Comparison of ENCODE assay signal across 15 mouse cellular contexts in the genomic region with DNA sequence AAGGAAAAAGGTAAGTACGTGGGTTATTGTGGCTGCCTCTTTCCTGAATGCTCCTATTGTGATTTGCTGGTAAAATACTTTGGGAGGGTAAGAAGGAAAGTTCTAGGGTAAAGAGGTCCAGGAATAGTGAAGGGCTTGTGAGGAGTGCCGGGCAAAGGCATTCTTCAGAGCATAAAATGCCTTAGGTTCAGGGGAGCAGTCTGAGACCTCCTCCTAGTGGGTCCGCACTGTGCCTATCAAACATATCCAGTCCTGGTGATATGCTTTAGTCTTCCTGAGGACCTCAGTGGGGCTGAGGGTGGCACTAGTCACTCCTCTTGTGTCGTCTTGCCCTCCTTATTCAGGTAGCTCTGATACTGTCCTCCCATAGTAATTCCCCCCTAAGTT. TPM values are rescaled to one million over a fixed set of nuclear protein-coding genes. Genes with fewer than 3 reads are reported as not detected.
DNase-seq lines count a peak whose midpoint lies in the region; ATAC-seq and TF ChIP-seq lines count a peak whose summit lies in the region.
"Had no signal": no experiment of that assay in that cellular context is flagged by ENCODE, and none has a peak within 500 bp of the region (broad histone marks: within the 10 kb centered on the region; RNA-seq: fewer than 3 reads in every experiment).

No protein-coding gene starts in this region.

- TF ChIP-seq POLR2A in MEL (IDR thresholded peaks at IDR 0.05; ENCODE audit: control insufficient read depth in 1 of 2, insufficient read depth in 1 of 2, low read depth in 1 of 2, low read length in 2 of 2, poor library complexity in 1 of 2), result no peak

- no peaks in the 10 kb centered on the region for H3K27me3 ChIP-seq in forebrain, embryonic 11.5 days (ENCODE audit: control insufficient read depth, insufficient read depth, low read length)
- no peaks in the 10 kb centered on the region for H3K27me3 ChIP-seq in forebrain, embryonic 10.5 days (ENCODE audit: poor library complexity, severe bottlenecking)
- H3K27me3 ChIP-seq in MEL (ENCODE audit: control insufficient read depth in 1 of 2, insufficient read depth in 2 of 2, low read length in 2 of 2), result peaks cover 0 to 3% of the 10 kb centered on the region in 2 experiments; a peak in 3 of 4 replicates
- H3K27me3 ChIP-seq in hindbrain, embryonic 12.5 days, result no peaks in the 10 kb centered on the region
- no peaks in the 10 kb centered on the region for H3K27me3 ChIP-seq in midbrain, embryonic 15.5 days (replicated peaks)
- H3K27me3 ChIP-seq: embryonic facial prominence, embryonic 15.5 days; limb, embryonic 15.5 days had no signal

- H3K4me1 ChIP-seq in forebrain, embryonic 11.5 days (replicated peaks; ENCODE audit: control insufficient read depth, insufficient read depth, low read length), result no peaks in the 10 kb centered on the region
- H3K4me1 ChIP-seq in forebrain, embryonic 10.5 days, result peaks cover 19% of the 10 kb centered on the region
- peaks cover 15 to 20% of the 10 kb centered on the region in 2 experiments for H3K4me1 ChIP-seq in MEL (ENCODE audit: control insufficient read depth in 1 of 2, insufficient read depth in 2 of 2, low read length in 2 of 2)
- H3K4me1 ChIP-seq in hindbrain, embryonic 12.5 days, result no peaks in the 10 kb centered on the region
- peaks cover 3% of the 10 kb centered on the region; the same call in 1 of the 2 replicates for H3K4me1 ChIP-seq in midbrain, embryonic 15.5 days
- H3K4me1 ChIP-seq: embryonic facial prominence, embryonic 15.5 days; limb, embryonic 15.5 days had no signal

- H3K27ac ChIP-seq in forebrain, embryonic 11.5 days (ENCODE audit: low read depth, low read length), result no peak overlapping the region
- H3K27ac ChIP-seq in forebrain, embryonic 10.5 days, result no peak overlapping the region
- H3K27ac ChIP-seq in MEL (ENCODE audit: control insufficient read depth, low read depth, low read length), result no peak overlapping the region
- H3K27ac ChIP-seq in hindbrain, embryonic 12.5 days, result no peak overlapping the region
- H3K27ac ChIP-seq in midbrain, embryonic 15.5 days, result no peak overlapping the region
- H3K27ac ChIP-seq: embryonic facial prominence, embryonic 15.5 days; limb, embryonic 15.5 days had no signal

- no peak for DNase-seq in forebrain, embryonic 11.5 days (ENCODE audit: low spot score)
- DNase-seq in forebrain, embryonic 10.5 days (ENCODE audit: extremely low spot score, low spot score), result no peak
- DNase-seq in MEL (ENCODE audit: low read depth, low spot score), result no peak
- DNase-seq in embryo, embryonic 10.5 days (ENCODE audit: low spot score), result no peak
- no peak for DNase-seq in layer of hippocampus, adult 8-10 months (ENCODE audit: low spot score in 2 of 2)
- no peak for DNase-seq in kidney, postnatal 10 days

- peak; percentile 32 for ATAC-seq in forebrain, embryonic 11.5 days (replicated peaks; ENCODE audit: low FRiP score)
- 0 out of 2 replicates have a peak, but pooled peaks have one; percentile 15 for ATAC-seq in hindbrain, embryonic 12.5 days (ENCODE audit: low FRiP score)
- ATAC-seq in midbrain, embryonic 15.5 days (replicated peaks), result peak; percentile 34

- no peaks in the 10 kb centered on the region for H3K9me3 ChIP-seq in forebrain, embryonic 11.5 days (ENCODE audit: control insufficient read depth, low read length)
- no peaks in the 10 kb centered on the region for H3K9me3 ChIP-seq in forebrain, embryonic 10.5 days
- no peaks in the 10 kb centered on the region for H3K9me3 ChIP-seq in MEL (replicated peaks; ENCODE audit: insufficient read depth, low read length)
- H3K9me3 ChIP-seq in hindbrain, embryonic 12.5 days (replicated peaks), result no peaks in the 10 kb centered on the region
- no peaks in the 10 kb centered on the region for H3K9me3 ChIP-seq in midbrain, embryonic 15.5 days
- H3K9me3 ChIP-seq: embryonic facial prominence, embryonic 15.5 days; limb, embryonic 15.5 days had no signal

- H3K36me3 ChIP-seq in forebrain, embryonic 11.5 days (ENCODE audit: control insufficient read depth, insufficient read depth, low read length), result no peaks in the 10 kb centered on the region
- H3K36me3 ChIP-seq in forebrain, embryonic 10.5 days (replicated peaks), result no peaks in the 10 kb centered on the region
- H3K36me3 ChIP-seq in MEL (ENCODE audit: control insufficient read depth in 1 of 2, insufficient read depth in 2 of 2, low read length in 2 of 2), result peaks cover 0 to 18% of the 10 kb centered on the region in 2 experiments; a peak in 2 of 4 replicates
- H3K36me3 ChIP-seq in hindbrain, embryonic 12.5 days, result no peaks in the 10 kb centered on the region
- H3K36me3 ChIP-seq in midbrain, embryonic 15.5 days (replicated peaks), result no peaks in the 10 kb centered on the region
- H3K36me3 ChIP-seq: embryonic facial prominence, embryonic 15.5 days; limb, embryonic 15.5 days had no signal

- TF ChIP-seq RAD21 in MEL (IDR thresholded peaks at IDR 0.05; ENCODE audit: low read depth, low read length), result no peak

- no peak overlapping the region for H3K9ac ChIP-seq in forebrain, embryonic 11.5 days (ENCODE audit: low read length)
- H3K9ac ChIP-seq in MEL (ENCODE audit: control insufficient read depth, low read depth, low read length, poor library complexity, severe bottlenecking), result peak overlapping the region; percentile 45; the same call in 1 of the 2 replicates
- no peak overlapping the region for H3K9ac ChIP-seq in hindbrain, embryonic 12.5 days
- H3K9ac ChIP-seq in midbrain, embryonic 15.5 days, result no peak overlapping the region
- H3K9ac ChIP-seq: embryonic facial prominence, embryonic 15.5 days; limb, embryonic 15.5 days had no signal

- no peak overlapping the region for H3K4me3 ChIP-seq in forebrain, embryonic 11.5 days (ENCODE audit: low read depth, low read length)
- H3K4me3 ChIP-seq in forebrain, embryonic 10.5 days, result no peak overlapping the region
- peak overlapping the region in 1 of 2 experiments; percentile 35; a peak in 2 of 4 replicates for H3K4me3 ChIP-seq in MEL (ENCODE audit: control insufficient read depth in 1 of 2, insufficient read depth in 1 of 2, low read depth in 2 of 2, low read length in 2 of 2)
- H3K4me3 ChIP-seq in hindbrain, embryonic 12.5 days, result no peak overlapping the region
- no peak overlapping the region for H3K4me3 ChIP-seq in midbrain, embryonic 15.5 days
- H3K4me3 ChIP-seq: embryonic facial prominence, embryonic 15.5 days; limb, embryonic 15.5 days had no signal

- no peak for TF ChIP-seq CTCF in MEL (IDR thresholded peaks at IDR 0.05 in 2 of 3, conservative IDR thresholded peaks at IDR 0.05 in 1 of 3; ENCODE audit: control insufficient read depth in 1 of 3, insufficient read depth in 1 of 3, low read depth in 2 of 3, low read length in 3 of 3, poor library complexity in 1 of 3, severe bottlenecking in 1 of 3)

- no peak overlapping the region for H3K4me2 ChIP-seq in forebrain, embryonic 11.5 days (ENCODE audit: low read depth, low read length, severe bottlenecking)
- no peak overlapping the region for H3K4me2 ChIP-seq in hindbrain, embryonic 12.5 days (replicated peaks)
- no peak overlapping the region for H3K4me2 ChIP-seq in midbrain, embryonic 15.5 days
- H3K4me2 ChIP-seq: embryonic facial prominence, embryonic 15.5 days; limb, embryonic 15.5 days had no signal

- 56% methylated on average over 4 of the region's 4 CpGs for WGBS in forebrain, embryonic 11.5 days
- WGBS in forebrain, embryonic 10.5 days, result 65% methylated on average over 4 of the region's 4 CpGs
- 54% methylated on average over 4 of the region's 4 CpGs for WGBS in hindbrain, embryonic 12.5 days
- WGBS in midbrain, embryonic 15.5 days, result 65% methylated on average over 4 of the region's 4 CpGs

- TF ChIP-seq EP300 in MEL (IDR thresholded peaks at IDR 0.05; ENCODE audit: low read depth in 1 of 2, low read length in 2 of 2), result no peak

- H3K79me2 ChIP-seq in MEL (ENCODE audit: control insufficient read depth, insufficient read depth, low read length, poor library complexity), result no peaks in the 10 kb centered on the region

RNA-seq across cellular contexts. Expression of a gene that starts 18.1 kb away (rescaled TPM):
- polyA plus RNA-seq in forebrain, embryonic 11.5 days (2014; fragmentation: Nextera tagmentation; extraction: Ambion mirVana), result not detected in 2 replicates
- polyA plus RNA-seq in forebrain, embryonic 10.5 days (2016; fragmentation: Nextera tagmentation; extraction: Ambion mirVana), result not detected in 2 replicates
- total RNA-seq in MEL (2012; rRNA removed), result not detected in 2 replicates
- not detected for polyA plus RNA-seq in MEL (2012; ENCODE audit: insufficient read depth in 1 of 2, insufficient read length in 2 of 2, low read depth in 1 of 2, low replicate concordance in 2 of 2, missing spikeins in 1 of 2)
- polyA plus RNA-seq in hindbrain, embryonic 12.5 days (2016; fragmentation: Nextera tagmentation; extraction: Ambion mirVana), result not detected in 2 replicates
- not detected in 2 replicates for polyA plus RNA-seq in midbrain, embryonic 15.5 days (2015; fragmentation: Nextera tagmentation; extraction: Ambion mirVana)
- not detected for total RNA-seq in layer of hippocampus, adult 8-10 months (2022)
- total RNA-seq: heart, adult 8-10 months; heart, postnatal 36 days had no signal
- polyA plus RNA-seq: embryonic facial prominence, embryonic 15.5 days; kidney, embryonic 14.5 days; limb, embryonic 15.5 days had no signal

RNA-seq across cellular contexts. Expression of a gene that starts 26.7 kb away (rescaled TPM):
- polyA plus RNA-seq in forebrain, embryonic 11.5 days (2014; fragmentation: Nextera tagmentation; extraction: Ambion mirVana), result 21.5 and 22.4 TPM in 2 replicates
- polyA plus RNA-seq in forebrain, embryonic 10.5 days (2016; fragmentation: Nextera tagmentation; extraction: Ambion mirVana), result 40.4 and 43.5 TPM in 2 replicates
- 61.3 and 65.7 TPM in 2 replicates for total RNA-seq in MEL (2012; rRNA removed)
- polyA plus RNA-seq in MEL (2012; ENCODE audit: insufficient read depth in 1 of 2, insufficient read length in 2 of 2, low read depth in 1 of 2, low replicate concordance in 2 of 2, missing spikeins in 1 of 2), result 10 to 100 TPM in 1 of 2 experiments, not detected in 1; 99.5 TPM
- polyA plus RNA-seq in hindbrain, embryonic 12.5 days (2016; fragmentation: Nextera tagmentation; extraction: Ambion mirVana), result 105 and 106 TPM in 2 replicates
- polyA plus RNA-seq in midbrain, embryonic 15.5 days (2015; fragmentation: Nextera tagmentation; extraction: Ambion mirVana), result 201 TPM in 2 replicates
- total RNA-seq in layer of hippocampus, adult 8-10 months (2022), result 100 to 1,000 TPM; 665 to 765 (median 700) TPM

RNA-seq across cellular contexts. Expression of a gene that starts 31.9 kb away (rescaled TPM):
- not detected in 2 replicates for polyA plus RNA-seq in forebrain, embryonic 11.5 days (2014; fragmentation: Nextera tagmentation; extraction: Ambion mirVana)
- not detected in 2 replicates for polyA plus RNA-seq in forebrain, embryonic 10.5 days (2016; fragmentation: Nextera tagmentation; extraction: Ambion mirVana)
- total RNA-seq in MEL (2012; rRNA removed), result not detected in 2 replicates
- polyA plus RNA-seq in MEL (2012; ENCODE audit: insufficient read depth in 1 of 2, insufficient read length in 2 of 2, low read depth in 1 of 2, low replicate concordance in 2 of 2, missing spikeins in 1 of 2), result not detected
- not detected in 2 replicates for polyA plus RNA-seq in hindbrain, embryonic 12.5 days (2016; fragmentation: Nextera tagmentation; extraction: Ambion mirVana)
- polyA plus RNA-seq in midbrain, embryonic 15.5 days (2015; fragmentation: Nextera tagmentation; extraction: Ambion mirVana), result not detected in 2 replicates
- total RNA-seq in layer of hippocampus, adult 8-10 months (2022), result not detected
- polyA plus RNA-seq: kidney, embryonic 14.5 days; limb, embryonic 15.5 days had no signal

RNA-seq across cellular contexts. Expression of a gene that starts 47.3 kb away (rescaled TPM):
- polyA plus RNA-seq in forebrain, embryonic 11.5 days (2014; fragmentation: Nextera tagmentation; extraction: Ambion mirVana), result not detected in 2 replicates
- not detected in 2 replicates for polyA plus RNA-seq in forebrain, embryonic 10.5 days (2016; fragmentation: Nextera tagmentation; extraction: Ambion mirVana)
- total RNA-seq in MEL (2012; rRNA removed), result not detected in 2 replicates
- not detected for polyA plus RNA-seq in MEL (2012; ENCODE audit: insufficient read depth in 1 of 2, insufficient read length in 2 of 2, low read depth in 1 of 2, low replicate concordance in 2 of 2, missing spikeins in 1 of 2)
- polyA plus RNA-seq in hindbrain, embryonic 12.5 days (2016; fragmentation: Nextera tagmentation; extraction: Ambion mirVana), result not detected in 2 replicates
- 0.32 TPM in 1 of 2 replicates, not detected in the other for polyA plus RNA-seq in midbrain, embryonic 15.5 days (2015; fragmentation: Nextera tagmentation; extraction: Ambion mirVana)
- not detected for total RNA-seq in layer of hippocampus, adult 8-10 months (2022)
- total RNA-seq: adrenal gland, adult 18-20 months; heart, adult 8-10 months; heart, postnatal 36 days had no signal
- polyA plus RNA-seq: embryonic facial prominence, embryonic 15.5 days; urinary bladder, adult 2 months had no signal

RNA-seq across cellular contexts. Expression of a gene that starts 52.7 kb away (rescaled TPM):
- not detected in 2 replicates for polyA plus RNA-seq in forebrain, embryonic 11.5 days (2014; fragmentation: Nextera tagmentation; extraction: Ambion mirVana)
- polyA plus RNA-seq in forebrain, embryonic 10.5 days (2016; fragmentation: Nextera tagmentation; extraction: Ambion mirVana), result 0.06 TPM in 1 of 2 replicates, not detected in the other
- total RNA-seq in MEL (2012; rRNA removed), result 0.03 TPM in 1 of 2 replicates, not detected in the other
- polyA plus RNA-seq in MEL (2012; ENCODE audit: insufficient read depth in 1 of 2, insufficient read length in 2 of 2, low read depth in 1 of 2, low replicate concordance in 2 of 2, missing spikeins in 1 of 2), result under 1 TPM in 1 of 2 experiments, not detected in 1; 0.06 TPM
- polyA plus RNA-seq in hindbrain, embryonic 12.5 days (2016; fragmentation: Nextera tagmentation; extraction: Ambion mirVana), result 0.07 TPM in 1 of 2 replicates, not detected in the other
- not detected in 2 replicates for polyA plus RNA-seq in midbrain, embryonic 15.5 days (2015; fragmentation: Nextera tagmentation; extraction: Ambion mirVana)
- not detected for total RNA-seq in layer of hippocampus, adult 8-10 months (2022)
- polyA plus RNA-seq: embryonic facial prominence, embryonic 15.5 days; kidney, embryonic 14.5 days; limb, embryonic 15.5 days had no signal
